Mouse (Mus musculus): ENCODE data around the gene Frem2. TPM values are rescaled to one million over a fixed set of nuclear protein-coding genes. Genes with fewer than 3 reads are reported as not detected.

The Frem2 gene
- polyA plus RNA-seq, 1 experiment from 2014 or later, result 1.1 TPM

GRCm38 (mm10) chr3:53522794-53523193 lies 134.4 kb downstream of the Frem2 start:
- no peak overlapping the region for H3K4me3 ChIP-seq (replicated peaks; ENCODE audit: low read depth, low read length)
- no peak overlapping the region for H3K9ac ChIP-seq (replicated peaks; ENCODE audit: low read length)
- no peak overlapping the region for H3K27ac ChIP-seq (replicated peaks; ENCODE audit: low read depth, low read length)
- DNase-seq, result peak; percentile 12
- 80% methylated on average over 10 of the region's 10 CpGs for WGBS
- no peaks in the 10 kb centered on the region for H3K27me3 ChIP-seq (ENCODE audit: control insufficient read depth, insufficient read depth, low read length)
- no peak for ATAC-seq (ENCODE audit: low FRiP score, low TSS enrichment)
- no peak overlapping the region for H3K4me2 ChIP-seq (ENCODE audit: low read length)
- no peaks in the 10 kb centered on the region for H3K4me1 ChIP-seq (ENCODE audit: control insufficient read depth, insufficient read depth, low read length)
- no peaks in the 10 kb centered on the region for H3K36me3 ChIP-seq (ENCODE audit: control insufficient read depth, insufficient read depth, low read length)
- H3K9me3 ChIP-seq (ENCODE audit: control insufficient read depth, low read length), result no peaks in the 10 kb centered on the region

GRCm38 (mm10) chr3:53514221-53515065 lies 142.7 kb downstream of the Frem2 start:
- no peak overlapping the region for H3K4me3 ChIP-seq (replicated peaks; ENCODE audit: low read depth, low read length)
- no peaks in the 10 kb centered on the region for H3K4me1 ChIP-seq (ENCODE audit: control insufficient read depth, insufficient read depth, low read length)
- H3K27me3 ChIP-seq (ENCODE audit: control insufficient read depth, insufficient read depth, low read length), result no peaks in the 10 kb centered on the region
- H3K27ac ChIP-seq (replicated peaks; ENCODE audit: low read depth, low read length), result no peak overlapping the region
- H3K9me3 ChIP-seq (ENCODE audit: control insufficient read depth, low read length), result no peaks in the 10 kb centered on the region
- H3K4me2 ChIP-seq (ENCODE audit: low read length), result no peak overlapping the region
- no peak overlapping the region for H3K9ac ChIP-seq (replicated peaks; ENCODE audit: low read length)
- no peak for DNase-seq
- no peaks in the 10 kb centered on the region for H3K36me3 ChIP-seq (ENCODE audit: control insufficient read depth, insufficient read depth, low read length)
- no peak for ATAC-seq (ENCODE audit: low FRiP score, low TSS enrichment)
- 77% methylated on average over 4 of the region's 4 CpGs for WGBS

GRCm38 (mm10) chr3:53513096-53513495 lies 144.1 kb downstream of the Frem2 start:
- Histone ChIP-seq H3K27ac (replicated peaks; ENCODE audit: low read depth, low read length) (no peak overlapping the region), H3K27me3 (ENCODE audit: control insufficient read depth, insufficient read depth, low read length) (no peaks in the 10 kb centered on the region), H3K4me3 (replicated peaks; ENCODE audit: low read depth, low read length) (no peak overlapping the region), H3K9me3 (ENCODE audit: control insufficient read depth, low read length) (no peaks in the 10 kb centered on the region), H3K36me3 (ENCODE audit: control insufficient read depth, insufficient read depth, low read length) (no peaks in the 10 kb centered on the region), H3K4me1 (ENCODE audit: control insufficient read depth, insufficient read depth, low read length) (no peaks in the 10 kb centered on the region), H3K9ac (replicated peaks; ENCODE audit: low read length) (no peak overlapping the region), H3K4me2 (ENCODE audit: low read length) (no peak overlapping the region)
- ATAC-seq (ENCODE audit: low FRiP score, low TSS enrichment), result no peak
- DNase-seq, result no peak
- WGBS, result 74% methylated on average over 5 of the region's 5 CpGs

- Histone ChIP-seq H3K36me3 (ENCODE audit: control insufficient read depth, insufficient read depth, low read length) (no peaks in the 10 kb centered on the region), H3K27me3 (ENCODE audit: control insufficient read depth, insufficient read depth, low read length) (no peaks in the 10 kb centered on the region), H3K4me3 (replicated peaks; ENCODE audit: low read depth, low read length) (no peak overlapping the region), H3K4me1 (ENCODE audit: control insufficient read depth, insufficient read depth, low read length) (no peaks in the 10 kb centered on the region), H3K9ac (replicated peaks; ENCODE audit: low read length) (no peak overlapping the region), H3K27ac (replicated peaks; ENCODE audit: low read depth, low read length) (no peak overlapping the region), H3K9me3 (ENCODE audit: control insufficient read depth, low read length) (no peaks in the 10 kb centered on the region), H3K4me2 (ENCODE audit: low read length) (no peak overlapping the region)
- WGBS, result 75% methylated on average over 6 of the region's 6 CpGs
- ATAC-seq (ENCODE audit: low FRiP score, low TSS enrichment), result no peak
- DNase-seq, result peak; percentile 70
Observed at GRCm38 (mm10) chr3:53502428-53502827, 154.7 kb downstream of the Frem2 start.

- Histone ChIP-seq H3K36me3 (ENCODE audit: control insufficient read depth, insufficient read depth, low read length) (no peaks in the 10 kb centered on the region), H3K4me1 (ENCODE audit: control insufficient read depth, insufficient read depth, low read length) (no peaks in the 10 kb centered on the region), H3K9ac (replicated peaks; ENCODE audit: low read length) (no peak overlapping the region), H3K4me2 (ENCODE audit: low read length) (no peak overlapping the region), H3K4me3 (replicated peaks; ENCODE audit: low read depth, low read length) (no peak overlapping the region), H3K27ac (replicated peaks; ENCODE audit: low read depth, low read length) (no peak overlapping the region), H3K27me3 (ENCODE audit: control insufficient read depth, insufficient read depth, low read length) (no peaks in the 10 kb centered on the region), H3K9me3 (ENCODE audit: control insufficient read depth, low read length) (no peaks in the 10 kb centered on the region)
- 92% methylated on average over 6 of the region's 6 CpGs for WGBS
- DNase-seq (no peak), ATAC-seq (ENCODE audit: low FRiP score, low TSS enrichment) (no peak)
Observed at GRCm38 (mm10) chr3:53498351-53498905, 158.7 kb downstream of the Frem2 start.

GRCm38 (mm10) chr3:53488353-53488752 lies 168.8 kb downstream of the Frem2 start, which contains the start of gene Stoml3:
Stoml3 (plus strand) TSS chr3:53488653.
- Histone ChIP-seq H3K27me3 (ENCODE audit: control insufficient read depth, insufficient read depth, low read length) (no peaks in the 10 kb centered on the region), H3K9ac (replicated peaks; ENCODE audit: low read length) (no peak within 1 kb of the TSS), H3K27ac (replicated peaks; ENCODE audit: low read depth, low read length) (no peak within 1 kb of the TSS), H3K9me3 (ENCODE audit: control insufficient read depth, low read length) (no peaks in the 10 kb centered on the region), H3K36me3 (ENCODE audit: control insufficient read depth, insufficient read depth, low read length) (peaks cover 5% of the 10 kb centered on the region; the same call in 1 of the 2 replicates), H3K4me1 (ENCODE audit: control insufficient read depth, insufficient read depth, low read length) (no peaks in the 10 kb centered on the region), H3K4me3 (replicated peaks; ENCODE audit: low read depth, low read length) (no peak within 1 kb of the TSS), H3K4me2 (ENCODE audit: low read length) (no peak within 1 kb of the TSS)
- ATAC-seq (ENCODE audit: low FRiP score, low TSS enrichment) (no peak), DNase-seq (no peak)
- whole genome bisulfite sequencing, result 82% methylated on average over 6 of the region's 6 CpGs

- no peaks in the 10 kb centered on the region for H3K9me3 ChIP-seq (ENCODE audit: control insufficient read depth, low read length)
- peaks cover 11% of the 10 kb centered on the region for H3K36me3 ChIP-seq (ENCODE audit: control insufficient read depth, insufficient read depth, low read length)
- no peaks in the 10 kb centered on the region for H3K4me1 ChIP-seq (ENCODE audit: control insufficient read depth, insufficient read depth, low read length)
- no peaks in the 10 kb centered on the region for H3K27me3 ChIP-seq (ENCODE audit: control insufficient read depth, insufficient read depth, low read length)
- DNase-seq, result no peak
- ATAC-seq (ENCODE audit: low FRiP score, low TSS enrichment), result no peak
- no peak overlapping the region for H3K4me2 ChIP-seq (ENCODE audit: low read length)
- H3K27ac ChIP-seq (replicated peaks; ENCODE audit: low read depth, low read length), result no peak overlapping the region
- no peak overlapping the region for H3K9ac ChIP-seq (replicated peaks; ENCODE audit: low read length)
- no peak overlapping the region for H3K4me3 ChIP-seq (replicated peaks; ENCODE audit: low read depth, low read length)
- 84% methylated on average over 9 of the region's 9 CpGs for WGBS
Observed at GRCm38 (mm10) chr3:53486996-53487576, 170.1 kb downstream of the Frem2 start.

- DNase-seq, result no peak
- Histone ChIP-seq H3K4me1 (ENCODE audit: control insufficient read depth, insufficient read depth, low read length) (no peaks in the 10 kb centered on the region), H3K9me3 (ENCODE audit: control insufficient read depth, low read length) (no peaks in the 10 kb centered on the region), H3K36me3 (ENCODE audit: control insufficient read depth, insufficient read depth, low read length) (peaks cover 16% of the 10 kb centered on the region), H3K4me3 (replicated peaks; ENCODE audit: low read depth, low read length) (no peak overlapping the region), H3K9ac (replicated peaks; ENCODE audit: low read length) (no peak overlapping the region), H3K4me2 (ENCODE audit: low read length) (no peak overlapping the region), H3K27me3 (ENCODE audit: control insufficient read depth, insufficient read depth, low read length) (no peaks in the 10 kb centered on the region), H3K27ac (replicated peaks; ENCODE audit: low read depth, low read length) (no peak overlapping the region)
- 90% methylated on average over 10 of the region's 10 CpGs for WGBS
- no peak for ATAC-seq (ENCODE audit: low FRiP score, low TSS enrichment)
Observed at GRCm38 (mm10) chr3:53486561-53486960, 170.6 kb downstream of the Frem2 start.
